Mouse (Mus musculus) MN1 (cell line): ENCODE measurements around the gene Pgm2.

ENCODE experiments used
- DNase-seq: peaks from one replicate; pipeline ENCODE4 v3.0.0-alpha.2; 2016; ENCODE audit warnings: low spot score

The Pgm2 gene

GRCm38 (mm10) chr5:64144315-64144714 is 51.6 kb downstream of the Pgm2 start:
- DNase-seq: no peak

GRCm38 (mm10) chr5:64146384-64147005 is 53.7 kb downstream of the Pgm2 start:
- no peak for DNase-seq

- no peak for DNase-seq
These were observed 56.7 kb downstream of the Pgm2 start for GRCm38 (mm10) chr5:64149184-64150127.

GRCm38 (mm10) chr5:64153319-64153718 is 60.6 kb downstream of the Pgm2 start:
- no peak for DNase-seq

- DNase-seq: peak; percentile 68
These were observed 63.3 kb downstream of the Pgm2 start, which contains the start of gene Tbc1d1 for GRCm38 (mm10) chr5:64155861-64156550. Gene Tbc1d1, plus strand, starts transcription at chr5:64156305.

GRCm38 (mm10) chr5:64156579-64156978 is 63.8 kb downstream of the Pgm2 start:
- peak; percentile 49 for DNase-seq

- no peak for DNase-seq
These were observed 65.2 kb downstream of the Pgm2 start for GRCm38 (mm10) chr5:64157926-64158325.

GRCm38 (mm10) chr5:64158501-64158900 is 65.8 kb downstream of the Pgm2 start:
- DNase-seq: no peak

GRCm38 (mm10) chr5:64159065-64159780 is 66.5 kb downstream of the Pgm2 start:
- DNase-seq: peak; percentile 27

GRCm38 (mm10) chr5:64159781-64160704 is 67.3 kb downstream of the Pgm2 start:
- peak; percentile 78 for DNase-seq

GRCm38 (mm10) chr5:64160705-64161391 is 68.1 kb downstream of the Pgm2 start:
- DNase-seq: no peak

- no peak for DNase-seq
These were observed 69.2 kb downstream of the Pgm2 start for GRCm38 (mm10) chr5:64161917-64162316.

GRCm38 (mm10) chr5:64162582-64162981 is 69.8 kb downstream of the Pgm2 start:
- DNase-seq: no peak

- DNase-seq: no peak
These were observed 71.7 kb downstream of the Pgm2 start for GRCm38 (mm10) chr5:64164414-64164813.

- no peak for DNase-seq
These were observed 73.1 kb downstream of the Pgm2 start for GRCm38 (mm10) chr5:64165826-64166225.

- no peak for DNase-seq
These were observed 76.3 kb downstream of the Pgm2 start for GRCm38 (mm10) chr5:64168990-64169540.

- DNase-seq: no peak
These were observed 80.1 kb downstream of the Pgm2 start for GRCm38 (mm10) chr5:64172884-64173283.

- no peak for DNase-seq
These were observed 80.6 kb downstream of the Pgm2 start for GRCm38 (mm10) chr5:64173302-64173701.

- DNase-seq: no peak
These were observed 81.7 kb downstream of the Pgm2 start for GRCm38 (mm10) chr5:64174429-64174935.
